Mouse (Mus musculus) MEL (cell line): ENCODE data around the gene Mettl4. TPM values are rescaled to one million over a fixed set of nuclear protein-coding genes. Genes with fewer than 3 reads are reported as not detected.

Source experiments
- DNase-seq: peaks from one replicate; pipeline ENCODE4 v3.0.0; 2011; ENCODE audit warnings: low read depth, low spot score
- H3K27ac ChIP-seq: 2 replicates; pipeline ENCODE4 v1.5.1; 2012; ENCODE audit warnings: low read depth, mild to moderate bottlenecking, control low read depth, low read length, moderate library complexity; ENCODE audit not compliant: control insufficient read depth
- H3K27me3 ChIP-seq, 2 experiments: fragments of 150-350 bp in 1 of 2; sonication (generic) in 1 of 2; 2 replicates each; pipeline ENCODE4 v1.6.1; 2012; ENCODE audit warnings: low read length in 2 of 2, mild to moderate bottlenecking in 2 of 2, improper control_type of control experiment in 1 of 2, moderate library complexity in 1 of 2; ENCODE audit not compliant: insufficient read depth in 2 of 2, control insufficient read depth in 1 of 2
- H3K36me3 ChIP-seq, 2 experiments: 2 replicates each; pipeline ENCODE4 v1.6.1; 2012 to 2014; ENCODE audit warnings: low read length in 2 of 2, improper control_type of control experiment in 1 of 2, inconsistent platforms in 1 of 2, mild to moderate bottlenecking in 1 of 2; ENCODE audit not compliant: insufficient read depth in 2 of 2, control insufficient read depth in 1 of 2
- H3K4me1 ChIP-seq, 2 experiments: fragments of 150-350 bp in 1 of 2; sonication (generic) in 1 of 2; 2 replicates each; pipeline ENCODE4 v1.6.1; 2012; ENCODE audit warnings: low read length in 2 of 2, improper control_type of control experiment in 1 of 2, mild to moderate bottlenecking in 1 of 2; ENCODE audit not compliant: insufficient read depth in 2 of 2, control insufficient read depth in 1 of 2
- H3K4me3 ChIP-seq, 2 experiments: fragments of 150-350 bp in 1 of 2; sonication (generic) in 1 of 2; 2 replicates each; pipeline ENCODE4 v1.5.1; 2012; ENCODE audit warnings: low read depth in 2 of 2, low read length in 2 of 2, mild to moderate bottlenecking in 2 of 2, moderate library complexity in 2 of 2, control low read depth in 1 of 2, improper control_type of control experiment in 1 of 2; ENCODE audit not compliant: control insufficient read depth in 1 of 2, insufficient read depth in 1 of 2
- H3K79me2 ChIP-seq: 2 replicates; pipeline ENCODE4 v1.6.1; 2012; ENCODE audit warnings: mild to moderate bottlenecking, low read length, moderate library complexity; ENCODE audit not compliant: control insufficient read depth, poor library complexity, insufficient read depth
- H3K9ac ChIP-seq: 2 replicates; pipeline ENCODE4 v1.6.1; 2012; ENCODE audit warnings: low read depth, mild to moderate bottlenecking, control low read depth, low read length, moderate library complexity; ENCODE audit not compliant: control insufficient read depth, poor library complexity, severe bottlenecking
- H3K9me3 ChIP-seq: fragments of 150-350 bp; sonication (generic); replicated peaks from 2 replicates; pipeline ENCODE4 v1.6.1; 2012; ENCODE audit warnings: mild to moderate bottlenecking, low read length, improper control_type of control experiment, moderate library complexity; ENCODE audit not compliant: insufficient read depth
- BHLHE40 ChIP-seq: IDR thresholded peaks from 2 replicates; pipeline ENCODE4 v1.6.1; 2012; ENCODE audit warnings: low read depth, mild to moderate bottlenecking, inconsistent platforms, low read length, improper control_type of control experiment, borderline replicate concordance
- CHD1 ChIP-seq: IDR thresholded peaks from 2 replicates; pipeline ENCODE4 v1.6.1; 2012; ENCODE audit warnings: low read depth, mild to moderate bottlenecking, inconsistent platforms, low read length, improper control_type of control experiment
- CTCF ChIP-seq, 3 experiments: IDR thresholded peaks in 2 of 3; conservative IDR thresholded peaks in 1 of 3; 2 replicates each; pipeline ENCODE4 v1.5.1; 2011 to 2012; ENCODE audit warnings: low read length in 3 of 3, low read depth in 2 of 3, mild to moderate bottlenecking in 2 of 3, improper control_type of control experiment in 1 of 3, inconsistent platforms in 1 of 3, mixed read lengths in 1 of 3, moderate library complexity in 1 of 3; ENCODE audit not compliant: control insufficient read depth in 1 of 3, insufficient read depth in 1 of 3, poor library complexity in 1 of 3, severe bottlenecking in 1 of 3
- ELF1 ChIP-seq: IDR thresholded peaks from 2 replicates; pipeline ENCODE4 v1.6.1; 2014; ENCODE audit warnings: low read depth, mild to moderate bottlenecking, inconsistent platforms, low read length, improper control_type of control experiment, moderate library complexity
- EP300 ChIP-seq, 2 experiments: IDR thresholded peaks; 2 replicates each; pipeline ENCODE4 v1.6.1; 2011; ENCODE audit warnings: improper control_type of control experiment in 2 of 2, low read length in 2 of 2, low read depth in 1 of 2, mild to moderate bottlenecking in 1 of 2
- ETS1 ChIP-seq: IDR thresholded peaks from 2 replicates; pipeline ENCODE4 v1.6.1; 2012; ENCODE audit warnings: low read depth, mild to moderate bottlenecking, inconsistent platforms, low read length, improper control_type of control experiment, moderate library complexity
- GATA1 ChIP-seq: IDR thresholded peaks from 2 replicates; pipeline ENCODE4 v1.6.1; 2011; ENCODE audit warnings: low read depth, low read length, improper control_type of control experiment
- HCFC1 ChIP-seq: IDR thresholded peaks from 2 replicates; pipeline ENCODE4 v1.6.1; 2012; ENCODE audit warnings: low read depth, mild to moderate bottlenecking, inconsistent platforms, low read length, improper control_type of control experiment, moderate library complexity
- KAT2A ChIP-seq: conservative IDR thresholded peaks from 2 replicates; pipeline ENCODE4 v1.6.1; 2012; ENCODE audit warnings: low read depth, low read length, improper control_type of control experiment, inconsistent platforms
- MAX ChIP-seq: IDR thresholded peaks from 2 replicates; pipeline ENCODE4 v1.6.1; 2011; ENCODE audit warnings: low read length, improper control_type of control experiment
- MAZ ChIP-seq: IDR thresholded peaks from 2 replicates; pipeline ENCODE4 v1.6.1; 2012; ENCODE audit warnings: low read depth, mild to moderate bottlenecking, inconsistent platforms, low read length, improper control_type of control experiment
- MXI1 ChIP-seq: IDR thresholded peaks from 2 replicates; pipeline ENCODE4 v1.6.1; 2011; ENCODE audit warnings: mild to moderate bottlenecking, low read depth, low read length, improper control_type of control experiment
- MYC ChIP-seq: IDR thresholded peaks from 2 replicates; pipeline ENCODE4 v1.6.1; 2011; ENCODE audit warnings: low read depth, mild to moderate bottlenecking, low read length, improper control_type of control experiment, moderate library complexity
- NELFE ChIP-seq: IDR thresholded peaks from 2 replicates; pipeline ENCODE4 v1.6.1; 2011; ENCODE audit warnings: low read depth, low read length, improper control_type of control experiment
- NRF1 ChIP-seq: IDR thresholded peaks from 2 replicates; pipeline ENCODE4 v1.6.1; 2014; ENCODE audit warnings: low read depth, mild to moderate bottlenecking, inconsistent platforms, low read length, improper control_type of control experiment, moderate library complexity; ENCODE audit not compliant: poor library complexity, insufficient read depth, severe bottlenecking
- POLR2A ChIP-seq, 2 experiments: IDR thresholded peaks; 2 replicates each; pipeline ENCODE4 v1.6.1; 2011 to 2012; ENCODE audit warnings: low read length in 2 of 2, mild to moderate bottlenecking in 2 of 2, control low read depth in 1 of 2, improper control_type of control experiment in 1 of 2, low read depth in 1 of 2, moderate library complexity in 1 of 2; ENCODE audit not compliant: control insufficient read depth in 1 of 2, insufficient read depth in 1 of 2, poor library complexity in 1 of 2
- POLR2AphosphoS5 ChIP-seq: IDR thresholded peaks from 2 replicates; pipeline ENCODE4 v1.6.1; 2012; ENCODE audit warnings: low read depth, borderline replicate concordance, mild to moderate bottlenecking, inconsistent platforms, low read length, moderate library complexity, mixed read lengths
- RCOR1 ChIP-seq: IDR thresholded peaks from 2 replicates; pipeline ENCODE4 v1.6.1; 2012; ENCODE audit warnings: low read depth, mild to moderate bottlenecking, inconsistent platforms, low read length, improper control_type of control experiment
- SIN3A ChIP-seq: IDR thresholded peaks from 2 replicates; pipeline ENCODE4 v1.6.1; 2012; ENCODE audit warnings: low read length, improper control_type of control experiment, inconsistent platforms
- SMC3 ChIP-seq: IDR thresholded peaks from 2 replicates; pipeline ENCODE4 v1.6.1; 2011; ENCODE audit warnings: low read depth, low read length, improper control_type of control experiment
- TBP ChIP-seq: IDR thresholded peaks from 2 replicates; pipeline ENCODE4 v1.8.0; 2011; ENCODE audit warnings: low read depth, low read length, improper control_type of control experiment
- TCF12 ChIP-seq: IDR thresholded peaks from 2 replicates; pipeline ENCODE4 v1.6.1; 2014; ENCODE audit warnings: low read depth, mild to moderate bottlenecking, inconsistent platforms, low read length, improper control_type of control experiment, moderate library complexity
- USF2 ChIP-seq, 2 experiments: IDR thresholded peaks; 2 replicates each; pipeline ENCODE4 v1.6.1; 2011 to 2012; ENCODE audit warnings: improper control_type of control experiment in 2 of 2, low read length in 2 of 2, borderline replicate concordance in 1 of 2, inconsistent platforms in 1 of 2, low read depth in 1 of 2, mild to moderate bottlenecking in 1 of 2; ENCODE audit not compliant: insufficient read depth in 1 of 2
- ZMIZ1 ChIP-seq: IDR thresholded peaks from 2 replicates; pipeline ENCODE4 v1.6.1; 2012; ENCODE audit warnings: low read depth, mild to moderate bottlenecking, inconsistent platforms, low read length, improper control_type of control experiment, moderate library complexity
- ZNF384 ChIP-seq: IDR thresholded peaks from 2 replicates; pipeline ENCODE4 v1.6.1; 2012; ENCODE audit warnings: low read depth, mild to moderate bottlenecking, inconsistent platforms, low read length, improper control_type of control experiment
- polyA plus RNA-seq, 2 experiments: library from polyadenylated mRNA; stranded (reverse) in 1 of 2; unstranded in 1 of 2; fragments of >175 nt in 1 of 2; fragments of >200 nt in 1 of 2; gene quantifications; 2 replicates each; pipeline versions ENCODE4 v1.2.1 to v1.2.4; 2012; ENCODE audit warnings: low replicate concordance in 2 of 2, low read depth in 1 of 2; ENCODE audit not compliant: insufficient read length in 2 of 2, insufficient read depth in 1 of 2, missing spikeins in 1 of 2
- total RNA-seq: library from RNA; depleted of rRNA; stranded (reverse); fragments of 300-350 nt; gene quantifications from 2 replicates; pipeline ENCODE4 v1.2.3, GENCODE M21; 2012; rRNA removed

Gene Mettl4
- 19.6 and 19.9 TPM in 2 replicates for total RNA-seq
- 10 to 100 TPM in 1 of 2 experiments, not detected in 1; 13.4 TPM for polyA plus RNA-seq

GRCm38 (mm10) chr17:94749466-94750135, at the start of gene Mettl4:
Mettl4 (minus strand) TSS chr17:94750019.
- TF ChIP-seq MAX (peak; percentile 96), TCF12 (peak; percentile 17; the same call in 1 of the 2 replicates), SIN3A (peak; percentile 96), ELF1 (peak; percentile 85), NRF1 (peak; percentile 71), MYC (peak; percentile 92), BHLHE40 (no peak), RCOR1 (peak; percentile 27; the same call in 1 of the 2 replicates), MXI1 (peak; percentile 96), CTCF (IDR thresholded peaks at IDR 0.05 in 2 of 3, conservative IDR thresholded peaks at IDR 0.05 in 1 of 3; ENCODE audit: control insufficient read depth in 1 of 3, insufficient read depth in 1 of 3, low read depth in 2 of 3, low read length in 3 of 3, poor library complexity in 1 of 3, severe bottlenecking in 1 of 3) (0 out of 6 replicates have a peak, but pooled peaks of 1 of the 3 experiments have one; percentile 0), KAT2A (peak; percentile 61; the same call in 1 of the 2 replicates), ZNF384 (peak; percentile 90), MAZ (peak; percentile 47; the same call in 1 of the 2 replicates), NELFE (peak; percentile 75; the same call in 1 of the 2 replicates), ZMIZ1 (0 out of 2 replicates have a peak, but pooled peaks have one; percentile 36), CHD1 (no peak), POLR2A (IDR thresholded peaks at IDR 0.05; ENCODE audit: control insufficient read depth in 1 of 2, insufficient read depth in 1 of 2, low read depth in 1 of 2, low read length in 2 of 2, poor library complexity in 1 of 2) (peak in 1 of 2 experiments; percentile 79; a peak in 3 of 4 replicates), USF2 (IDR thresholded peaks at IDR 0.05; ENCODE audit: borderline replicate concordance in 1 of 2, insufficient read depth in 1 of 2, low read depth in 1 of 2, low read length in 2 of 2) (no peak), ETS1 (0 out of 2 replicates have a peak, but pooled peaks have one; percentile 18), EP300 (IDR thresholded peaks at IDR 0.05; ENCODE audit: low read depth in 1 of 2, low read length in 2 of 2) (peak in 1 of 2 experiments; percentile 13; a peak in 2 of 4 replicates), SMC3 (no peak), HCFC1 (peak; percentile 87), POLR2AphosphoS5 (no peak), GATA1 (no peak), TBP (peak; percentile 70; the same call in 1 of the 2 replicates)
- no peaks in the 10 kb centered on the region for H3K9me3 ChIP-seq
- DNase-seq: peak; percentile 96

More at GRCm38 (mm10) chr17:94749466-94750135, at the start of gene Mettl4:
- Histone ChIP-seq H3K9ac (peak within 1 kb of the TSS; percentile 85), H3K27ac (peak within 1 kb of the TSS; percentile 87), H3K27me3 (no peaks in the 10 kb centered on the region), H3K4me3 (peak within 1 kb of the TSS; percentile 90 to 92), H3K4me1 (peaks cover 0 to 6% of the 10 kb centered on the region in 2 experiments; a peak in 1 of 4 replicates), H3K36me3 (peaks cover 0 to 26% of the 10 kb centered on the region in 2 experiments; a peak in 2 of 4 replicates), H3K79me2 (peaks cover 17% of the 10 kb centered on the region)
